Mouse (Mus musculus) embryonic facial prominence, embryonic 11.5 days (tissue): ENCODE measurements around the gene Serpind1. TPM values are rescaled to one million over a fixed set of nuclear protein-coding genes. Genes with fewer than 3 reads are reported as not detected.

Source experiments
- ATAC-seq: fragments of 200-750 bp; cut with Nextera tagmentation; replicated peaks from 2 replicates; pipeline ENCODE4 v1.8.0; 2017; ENCODE audit warnings: low read depth; ENCODE audit not compliant: insufficient number of reproducible peaks, low FRiP score, low TSS enrichment
- DNase-seq: peaks from one replicate; pipeline ENCODE4 v3.0.0-alpha.2; 2015; ENCODE audit warnings: low spot score
- H3K27ac ChIP-seq: fragments of 300-500 bp; sonication (generic); replicated peaks from 2 replicates; pipeline ENCODE4 v1.5.1; 2014; ENCODE audit warnings: mild to moderate bottlenecking, low read depth, low read length, control low read depth
- H3K27me3 ChIP-seq: fragments of 300-500 bp; sonication (generic); 2 replicates; pipeline ENCODE4 v1.6.1; 2014; ENCODE audit warnings: mild to moderate bottlenecking, low read length, moderate library complexity, mixed read lengths; ENCODE audit not compliant: control insufficient read depth, insufficient read depth
- H3K36me3 ChIP-seq: fragments of 300-500 bp; sonication (generic); replicated peaks from 2 replicates; pipeline ENCODE4 v1.6.1; 2014; ENCODE audit warnings: low read depth, mild to moderate bottlenecking, low read length, moderate library complexity, mixed read lengths; ENCODE audit not compliant: control insufficient read depth, insufficient read depth
- H3K4me1 ChIP-seq: fragments of 300-500 bp; sonication (generic); 2 replicates; pipeline ENCODE4 v1.6.1; 2014; ENCODE audit warnings: low read length, mixed read lengths; ENCODE audit not compliant: control insufficient read depth, insufficient read depth
- H3K4me2 ChIP-seq: fragments of 300-500 bp; sonication (generic); 2 replicates; pipeline ENCODE4 v1.6.1; 2014; ENCODE audit warnings: low read depth, mild to moderate bottlenecking, control low read depth, low read length, moderate library complexity
- H3K4me3 ChIP-seq: fragments of 300-500 bp; sonication (generic); 2 replicates; pipeline ENCODE4 v1.5.1; 2014; ENCODE audit warnings: low read depth, low read length, control low read depth
- H3K9ac ChIP-seq: fragments of 300-500 bp; sonication (generic); replicated peaks from 2 replicates; pipeline ENCODE4 v1.6.1; 2014; ENCODE audit warnings: mild to moderate bottlenecking, control low read depth, low read length
- H3K9me3 ChIP-seq: fragments of 300-500 bp; sonication (generic); replicated peaks from 2 replicates; pipeline ENCODE4 v1.6.1; 2016; ENCODE audit warnings: mild to moderate bottlenecking, low read length, inconsistent platforms, mixed read lengths; ENCODE audit not compliant: control insufficient read depth
- WGBS: fragments of 180-500 bp; shearing (Covaris S2); extraction: QIAGEN DNeasy Blood & Tissue Kit; methylation state at CpG from one replicate; pipeline ENCODE4 v1.1.7; 2014; 5-methylcytosine and 5-hydroxymethylcytosine counted together
- polyA plus RNA-seq: library from polyadenylated mRNA; unstranded; fragments of >200 nt; fragmentation: Nextera tagmentation; extraction: Ambion mirVana; gene quantifications from 2 replicates; pipeline ENCODE4 v1.2.1, GENCODE M21; 2014

Serpind1 gene
- polyA plus RNA-seq, 1 experiment from 2014 or later, result 0.20 TPM

DNA sequence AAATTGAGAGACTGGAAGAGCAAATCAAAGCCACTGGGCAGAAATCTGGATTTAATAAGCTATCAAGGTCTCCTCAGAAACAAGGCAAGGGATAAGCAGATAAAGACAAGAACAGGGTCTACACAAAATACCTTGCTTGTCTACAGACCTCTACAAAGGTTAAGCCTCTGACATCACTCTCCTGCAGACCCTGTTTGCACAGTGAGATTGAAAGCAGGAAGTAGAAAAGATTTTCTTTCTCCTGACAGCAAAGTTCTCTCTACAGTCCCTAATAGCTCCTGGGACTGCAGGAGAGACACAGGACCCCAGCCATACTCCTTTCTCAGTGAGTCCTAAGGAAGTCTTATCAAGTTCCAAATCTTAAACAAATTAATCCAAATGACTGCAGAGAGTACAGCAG, 3.4 kb downstream of the Serpind1 start:
- Histone ChIP-seq H3K9me3 (no peaks in the 10 kb centered on the region), H3K27me3 (no peaks in the 10 kb centered on the region), H3K9ac (no peak overlapping the region), H3K36me3 (no peaks in the 10 kb centered on the region), H3K27ac (no peak overlapping the region), H3K4me3 (no peak overlapping the region), H3K4me2 (no peak overlapping the region), H3K4me1 (no peaks in the 10 kb centered on the region)
- DNase-seq, result no peak
- ATAC-seq, result no peak

DNA sequence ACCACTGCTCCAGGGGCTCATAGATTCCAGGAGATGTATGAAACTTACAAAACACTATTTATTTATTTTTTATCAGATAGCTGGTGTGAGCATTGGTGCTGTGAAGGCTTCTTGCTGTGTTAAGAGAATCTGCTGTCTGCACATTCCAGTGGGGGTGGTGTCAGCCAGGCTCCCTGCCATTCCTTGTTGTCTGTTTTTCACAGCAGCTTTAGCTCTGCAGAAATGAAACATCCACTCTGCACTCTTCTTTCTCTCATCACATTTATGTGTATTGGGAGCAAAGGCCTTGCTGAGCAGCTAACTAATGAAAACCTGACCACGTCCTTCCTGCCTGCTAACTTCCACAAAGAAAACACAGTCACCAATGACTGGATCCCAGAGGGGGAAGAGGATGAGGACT, 4.9 kb downstream of the Serpind1 start:
- H3K4me2 ChIP-seq, result no peak overlapping the region
- no peak overlapping the region for H3K9ac ChIP-seq
- ATAC-seq (no peak), DNase-seq (no peak)
- H3K27ac ChIP-seq, result no peak overlapping the region
- H3K27me3 ChIP-seq, result no peaks in the 10 kb centered on the region
- H3K4me1 ChIP-seq, result no peaks in the 10 kb centered on the region
- no peaks in the 10 kb centered on the region for H3K36me3 ChIP-seq
- WGBS, result 46% methylated on average over 1 of the region's 1 CpGs
- H3K9me3 ChIP-seq, result no peaks in the 10 kb centered on the region
- H3K4me3 ChIP-seq, result no peak overlapping the region

DNA sequence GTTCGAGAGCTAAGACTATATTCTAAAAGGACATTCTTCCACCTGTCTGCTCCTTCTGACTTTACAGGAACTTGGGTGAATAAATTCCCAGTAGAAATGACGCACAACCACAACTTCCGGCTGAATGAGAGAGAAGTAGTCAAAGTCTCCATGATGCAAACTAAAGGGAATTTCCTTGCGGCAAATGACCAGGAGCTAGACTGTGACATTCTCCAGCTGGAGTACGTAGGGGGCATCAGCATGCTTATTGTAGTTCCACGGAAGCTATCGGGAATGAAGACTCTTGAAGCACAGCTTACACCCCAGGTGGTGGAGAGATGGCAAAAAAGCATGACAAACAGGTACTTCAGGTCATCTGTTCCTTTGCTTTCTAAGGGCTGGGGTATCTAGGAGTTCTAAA, 8.5 kb downstream of the Serpind1 start:
- WGBS, result 88% methylated on average over 7 of the region's 7 CpGs
- Histone ChIP-seq H3K4me3 (no peak overlapping the region), H3K27ac (no peak overlapping the region)

DNA sequence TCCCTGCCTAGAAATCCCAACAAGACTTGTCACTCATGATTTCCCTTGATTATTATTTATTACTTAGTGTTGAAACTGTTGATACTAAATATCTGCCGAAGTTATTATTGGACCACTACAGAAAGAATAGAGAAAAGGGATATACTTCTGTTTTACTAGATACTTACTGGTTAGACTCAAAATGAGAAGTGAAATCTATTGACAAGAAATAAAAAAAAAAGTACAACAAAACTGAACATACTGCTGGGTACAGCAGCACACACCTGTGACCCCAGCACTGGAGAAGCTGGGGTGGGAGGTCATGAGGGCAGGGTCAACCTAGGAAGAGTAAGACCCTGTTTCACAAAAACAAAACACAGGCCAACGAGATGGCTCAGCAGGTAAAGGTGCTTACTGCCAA, 9.5 kb downstream of the Serpind1 start:
- Histone ChIP-seq H3K27me3 (no peaks in the 10 kb centered on the region), H3K9ac (no peak overlapping the region), H3K36me3 (no peaks in the 10 kb centered on the region; the same call in 1 of the 2 replicates), H3K4me3 (no peak overlapping the region), H3K27ac (no peak overlapping the region), H3K4me2 (no peak overlapping the region), H3K4me1 (no peaks in the 10 kb centered on the region), H3K9me3 (no peaks in the 10 kb centered on the region)
- 85% methylated on average over 2 of the region's 2 CpGs for WGBS
- no peak for DNase-seq
- ATAC-seq, result no peak

More for the DNA sequence above, 8.5 kb downstream of the Serpind1 start:
- H3K4me1 ChIP-seq, result no peaks in the 10 kb centered on the region
- H3K9me3 ChIP-seq, result no peaks in the 10 kb centered on the region
- no peak for ATAC-seq
- H3K4me2 ChIP-seq, result no peak overlapping the region
- H3K27me3 ChIP-seq, result no peaks in the 10 kb centered on the region
- no peak overlapping the region for H3K9ac ChIP-seq
- DNase-seq, result no peak
- H3K36me3 ChIP-seq, result no peaks in the 10 kb centered on the region; the same call in 1 of the 2 replicates

DNA sequence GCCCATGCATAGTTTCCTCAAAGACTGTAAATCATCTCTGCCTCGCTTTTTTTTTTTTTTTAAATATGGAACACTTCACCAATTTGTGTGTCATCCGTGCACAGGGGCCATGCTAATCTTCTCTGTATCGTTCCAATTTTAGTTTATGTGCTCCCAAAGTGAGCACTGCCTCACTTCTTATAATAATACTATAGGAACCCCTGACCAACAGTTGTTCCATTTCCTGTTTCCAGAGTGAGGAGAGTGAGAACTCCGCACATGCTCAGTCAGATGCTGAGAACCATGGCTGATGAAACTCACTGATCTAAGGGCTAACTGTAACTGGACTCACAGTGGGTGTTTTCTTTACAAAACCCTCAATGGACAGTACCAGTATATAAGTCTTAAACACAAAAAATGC, 10.7 kb downstream of the Serpind1 start:
- no peak overlapping the region for H3K27ac ChIP-seq
- no peak overlapping the region for H3K4me3 ChIP-seq
- H3K4me2 ChIP-seq, result no peak overlapping the region
- H3K9me3 ChIP-seq, result no peaks in the 10 kb centered on the region
- ATAC-seq (no peak), DNase-seq (no peak)
- no peak overlapping the region for H3K9ac ChIP-seq
- no peaks in the 10 kb centered on the region; the same call in 1 of the 2 replicates for H3K36me3 ChIP-seq
- H3K4me1 ChIP-seq, result no peaks in the 10 kb centered on the region
- no peaks in the 10 kb centered on the region for H3K27me3 ChIP-seq
- 89% methylated on average over 4 of the region's 4 CpGs for WGBS

DNA sequence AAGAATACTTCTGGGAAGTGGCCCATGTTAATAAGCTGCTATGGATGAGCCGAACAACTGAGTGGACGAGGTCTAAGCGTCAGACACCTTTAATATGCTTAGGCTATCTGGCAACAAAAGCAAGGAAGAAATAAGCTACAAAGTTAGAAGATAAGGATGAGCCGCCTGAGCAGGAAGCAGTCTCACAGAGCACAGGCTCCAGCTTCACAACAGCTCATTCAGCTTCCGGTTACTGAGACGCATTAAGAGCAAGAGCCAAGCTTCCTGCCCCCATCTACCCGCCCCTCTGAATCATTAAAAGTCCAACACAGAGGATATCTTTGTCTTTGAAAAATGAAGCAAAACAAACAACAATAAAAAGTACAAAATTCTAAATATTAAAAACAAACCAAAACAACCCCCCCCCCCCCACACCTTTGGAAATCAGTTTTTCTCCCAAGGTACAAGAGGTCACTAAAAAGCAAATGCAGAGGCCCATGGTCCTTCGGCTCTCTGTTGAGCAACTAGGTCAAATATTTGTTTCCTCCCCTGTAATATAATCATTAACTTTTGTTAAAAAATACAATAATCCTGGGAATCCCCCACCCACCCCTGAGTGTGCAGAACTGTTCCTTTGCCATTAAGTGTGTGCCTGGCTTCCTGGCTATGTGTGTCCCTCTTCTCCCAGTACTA, 14.1 kb downstream of the Serpind1 start:
- H3K27ac ChIP-seq, result no peak overlapping the region
- 77% methylated on average over 8 of the region's 8 CpGs for WGBS
- no peaks in the 10 kb centered on the region for H3K4me1 ChIP-seq

DNA sequence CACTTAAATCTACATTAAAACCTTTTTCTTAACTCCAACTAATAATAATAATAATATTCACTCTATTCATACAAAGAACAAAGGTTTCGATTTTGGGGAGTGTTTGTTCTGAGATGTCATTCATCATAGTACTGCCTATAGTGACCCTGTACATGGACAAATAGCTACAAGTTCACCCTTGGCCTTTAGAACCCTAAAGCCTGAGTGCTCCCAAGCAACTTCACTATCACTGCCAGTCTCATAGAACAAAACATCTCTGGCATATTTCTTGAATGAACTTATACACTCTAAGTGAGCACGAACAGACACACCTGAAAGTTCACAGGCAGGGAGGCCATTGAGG, 14.6 kb downstream of the Serpind1 start:
- H3K9me3 ChIP-seq, result no peaks in the 10 kb centered on the region
- H3K4me3 ChIP-seq, result no peak overlapping the region
- no peak overlapping the region for H3K4me2 ChIP-seq
- H3K27ac ChIP-seq, result no peak overlapping the region
- no peaks in the 10 kb centered on the region for H3K4me1 ChIP-seq
- DNase-seq, result no peak
- no peaks in the 10 kb centered on the region for H3K27me3 ChIP-seq
- no peaks in the 10 kb centered on the region; the same call in 1 of the 2 replicates for H3K36me3 ChIP-seq
- 87% methylated on average over 2 of the region's 2 CpGs for WGBS
- H3K9ac ChIP-seq, result no peak overlapping the region
- no peak for ATAC-seq

More for the DNA sequence above, 14.1 kb downstream of the Serpind1 start:
- Histone ChIP-seq H3K27me3 (no peaks in the 10 kb centered on the region), H3K4me2 (no peak overlapping the region), H3K4me3 (no peak overlapping the region), H3K9me3 (no peaks in the 10 kb centered on the region), H3K36me3 (no peaks in the 10 kb centered on the region; the same call in 1 of the 2 replicates), H3K9ac (no peak overlapping the region)
- no peak for DNase-seq
- ATAC-seq, result no peak

DNA sequence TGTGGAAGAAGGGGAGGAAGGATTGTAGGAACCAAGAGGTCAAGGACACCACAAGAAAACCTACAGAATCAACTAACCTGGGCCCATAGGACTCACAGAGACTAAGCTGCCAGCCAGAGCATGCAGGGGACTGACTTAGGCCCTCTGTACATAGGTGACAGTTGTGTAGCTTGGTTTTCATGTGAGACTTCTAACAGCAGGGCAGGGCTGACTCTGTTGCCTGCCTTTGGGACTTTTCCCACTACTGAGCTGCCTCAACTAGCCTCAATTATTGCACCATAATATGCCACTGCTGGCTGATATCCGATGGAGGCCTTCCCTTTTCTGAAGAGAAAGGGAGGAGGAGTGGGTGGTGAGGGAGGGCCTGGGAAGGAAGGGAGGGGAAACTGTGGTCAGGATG, 15.6 kb downstream of the Serpind1 start:
- no peaks in the 10 kb centered on the region; the same call in 1 of the 2 replicates for H3K36me3 ChIP-seq
- 83% methylated on average over 1 of the region's 1 CpGs for WGBS
- H3K9ac ChIP-seq, result no peak overlapping the region
- ATAC-seq (no peak), DNase-seq (no peak)
- H3K4me1 ChIP-seq, result no peaks in the 10 kb centered on the region
- H3K4me3 ChIP-seq, result no peak overlapping the region
- H3K27me3 ChIP-seq, result no peaks in the 10 kb centered on the region
- H3K27ac ChIP-seq, result no peak overlapping the region
- no peak overlapping the region for H3K4me2 ChIP-seq
- no peaks in the 10 kb centered on the region for H3K9me3 ChIP-seq
